Mouse (Mus musculus): ENCODE data around the gene 2900026A02Rik.

Gene 2900026A02Rik

GRCm38 (mm10) chr5:113151554-113152103 is 69.4 kb downstream of the 2900026A02Rik start:
- in situ Hi-C loops (cut with MboI, MseI): no loop called here

- in situ Hi-C loops (cut with MboI, MseI): no loop called here
These were observed 70.0 kb downstream of the 2900026A02Rik start for GRCm38 (mm10) chr5:113150871-113151553.

GRCm38 (mm10) chr5:113149052-113149451 is 72.0 kb downstream of the 2900026A02Rik start:
- in situ Hi-C loops (cut with MboI, MseI): loop anchor here (5.0 kb wide), 1 partner anchor 52 kb away; no protein-coding TSS in a partner anchor

GRCm38 (mm10) chr5:113147994-113148471 is 73.0 kb downstream of the 2900026A02Rik start:
- in situ Hi-C loops (cut with MboI, MseI): loop anchor here (5.0 kb wide), 1 partner anchor 51 kb away; no protein-coding TSS in a partner anchor

GRCm38 (mm10) chr5:113146656-113147055 is 74.4 kb downstream of the 2900026A02Rik start:
- in situ Hi-C loops (cut with MboI, MseI): loop anchor here (5.0 kb wide), 1 partner anchor 49 kb away; no protein-coding TSS in a partner anchor

GRCm38 (mm10) chr5:113145171-113145570 is 75.9 kb downstream of the 2900026A02Rik start:
- in situ Hi-C loops (cut with MboI, MseI): loop anchor here (5.0 kb wide), 1 partner anchor 48 kb away; no protein-coding TSS in a partner anchor

- in situ Hi-C loops (cut with MboI, MseI): no loop called here
These were observed 78.5 kb downstream of the 2900026A02Rik start for GRCm38 (mm10) chr5:113142486-113142885.

- in situ Hi-C loops (cut with MboI, MseI): no loop called here
These were observed 79.0 kb downstream of the 2900026A02Rik start for GRCm38 (mm10) chr5:113142018-113142417.

GRCm38 (mm10) chr5:113140872-113141271 is 80.2 kb downstream of the 2900026A02Rik start:
- in situ Hi-C loops (cut with MboI, MseI): no loop called here

GRCm38 (mm10) chr5:113140051-113140450 is 81.0 kb downstream of the 2900026A02Rik start:
- in situ Hi-C loops (cut with MboI, MseI): no loop called here

GRCm38 (mm10) chr5:113139064-113139726 is 81.8 kb downstream of the 2900026A02Rik start:
- in situ Hi-C loops (cut with MboI, MseI): loop anchor here (10.0 kb wide), 2 partner anchors 794 to 864 kb away; partner anchors contain the start of genes Hps4, Srrd and Tpst2

- in situ Hi-C loops (cut with MboI, MseI): loop anchor here (10.0 kb wide), 2 partner anchors 794 to 864 kb away; partner anchors contain the start of genes Hps4, Srrd and Tpst2
These were observed 82.5 kb downstream of the 2900026A02Rik start for GRCm38 (mm10) chr5:113138319-113139063.

GRCm38 (mm10) chr5:113137691-113138318 is 83.2 kb downstream of the 2900026A02Rik start:
- in situ Hi-C loops (cut with MboI, MseI): loop anchor here (10.0 kb wide), 2 partner anchors 793 to 863 kb away; partner anchors contain the start of genes Hps4, Srrd and Tpst2

GRCm38 (mm10) chr5:113136951-113137487 is 84.0 kb downstream of the 2900026A02Rik start:
- in situ Hi-C loops (cut with MboI, MseI): loop anchor here (10.0 kb wide), 2 partner anchors 792 to 862 kb away; partner anchors contain the start of genes Hps4, Srrd and Tpst2

GRCm38 (mm10) chr5:113135513-113135912 is 85.5 kb downstream of the 2900026A02Rik start:
- in situ Hi-C loops (cut with MboI, MseI): loop anchor here (10.0 kb wide), 2 partner anchors 791 to 861 kb away; partner anchors contain the start of genes Hps4, Srrd and Tpst2

GRCm38 (mm10) chr5:113133722-113134710 is 87.0 kb downstream of the 2900026A02Rik start:
- in situ Hi-C loops (cut with MboI, MseI): loop anchor here (10.0 kb wide), 2 partner anchors 789 to 859 kb away; partner anchors contain the start of genes Hps4, Srrd and Tpst2

- in situ Hi-C loops (cut with MboI, MseI): loop anchor here (10.0 kb wide), 2 partner anchors 788 to 858 kb away; partner anchors contain the start of genes Hps4, Srrd and Tpst2
These were observed 88.0 kb downstream of the 2900026A02Rik start for GRCm38 (mm10) chr5:113133080-113133491.

- in situ Hi-C loops (cut with MboI, MseI): loop anchor here (10.0 kb wide), 2 partner anchors 788 to 858 kb away; partner anchors contain the start of genes Hps4, Srrd and Tpst2
These were observed 88.4 kb downstream of the 2900026A02Rik start for GRCm38 (mm10) chr5:113132635-113133041.
